Mouse (Mus musculus): Measurements from ENCODE around the gene Kcnc2.

Kcnc2 gene

GRCm38 (mm10) chr10:112397194-112397593, 126.3 kb downstream of the Kcnc2 start:
- DNase-seq, result peak; percentile 11

GRCm38 (mm10) chr10:112400591-112401404, 129.9 kb downstream of the Kcnc2 start:
- no peak for DNase-seq

GRCm38 (mm10) chr10:112409525-112409924, 138.6 kb downstream of the Kcnc2 start:
- DNase-seq, result no peak

- no peak for DNase-seq
These were observed 152.4 kb downstream of the Kcnc2 start for GRCm38 (mm10) chr10:112423327-112423726.

GRCm38 (mm10) chr10:112436950-112437349, 166.0 kb downstream of the Kcnc2 start:
- no peak for DNase-seq

GRCm38 (mm10) chr10:112444640-112445039, 173.7 kb downstream of the Kcnc2 start:
- no peak for DNase-seq

- DNase-seq, result peak; percentile 7
These were observed 180.0 kb downstream of the Kcnc2 start for GRCm38 (mm10) chr10:112450910-112451309.

GRCm38 (mm10) chr10:112468689-112469384, 197.9 kb downstream of the Kcnc2 start:
- DNase-seq, result no peak

- no peak for DNase-seq
These were observed 203.3 kb downstream of the Kcnc2 start for GRCm38 (mm10) chr10:112474122-112474810.

- no peak for DNase-seq
These were observed 210.5 kb downstream of the Kcnc2 start for GRCm38 (mm10) chr10:112481461-112481860.

- DNase-seq, result no peak
These were observed 211.1 kb downstream of the Kcnc2 start for GRCm38 (mm10) chr10:112481921-112482607.

- DNase-seq, result no peak
These were observed 213.6 kb downstream of the Kcnc2 start for GRCm38 (mm10) chr10:112484387-112485105.

- no peak for DNase-seq
These were observed 214.9 kb downstream of the Kcnc2 start for GRCm38 (mm10) chr10:112485819-112486218.

GRCm38 (mm10) chr10:112488751-112489150, 217.8 kb downstream of the Kcnc2 start:
- DNase-seq, result no peak
